Mouse (Mus musculus) liver, embryonic 14.5 days (tissue): ENCODE data around the gene Nhlrc1. TPM values are rescaled to one million over a fixed set of nuclear protein-coding genes. Genes with fewer than 3 reads are reported as not detected.

Experiments
- ATAC-seq: fragments of 200-750 bp; cut with Nextera tagmentation; 2 replicates; pipeline ENCODE4 v1.8.0; 2017; ENCODE audit warnings: moderate number of reproducible peaks, mild to moderate bottlenecking, moderate library complexity; ENCODE audit not compliant: insufficient read depth
- DNase-seq, 3 experiments: peaks; one replicate each; pipeline ENCODE4 v3.0.0-alpha.2; 2012 to 2013; ENCODE audit warnings: low read depth in 3 of 3, low spot score in 3 of 3
- H3K27ac ChIP-seq: fragments of 300-500 bp; sonication (generic); 2 replicates; pipeline ENCODE4 v1.5.1; 2014; ENCODE audit warnings: moderate library complexity, mild to moderate bottlenecking, control low read depth, inconsistent platforms
- H3K27me3 ChIP-seq: fragments of 300-500 bp; sonication (generic); 2 replicates; pipeline ENCODE4 v1.6.1; 2014; ENCODE audit warnings: mild to moderate bottlenecking, low read length, moderate library complexity; ENCODE audit not compliant: control insufficient read depth, insufficient read depth
- H3K36me3 ChIP-seq: fragments of 300-500 bp; sonication (generic); replicated peaks from 2 replicates; pipeline ENCODE4 v1.6.1; 2014; ENCODE audit warnings: low read depth; ENCODE audit not compliant: control insufficient read depth, insufficient read depth
- H3K4me1 ChIP-seq, 2 experiments: fragments of 200-500 bp in 1 of 2; fragments of 300-500 bp in 1 of 2; sonication (generic) in 1 of 2; replicated peaks; 2 replicates each; pipeline ENCODE4 v1.6.1; 2012 to 2014; ENCODE audit warnings: antibody characterized with exemption in 1 of 2, inconsistent platforms in 1 of 2, low read length in 1 of 2; ENCODE audit not compliant: control insufficient read depth in 2 of 2, insufficient read depth in 2 of 2
- H3K4me2 ChIP-seq: fragments of 300-500 bp; sonication (generic); 2 replicates; pipeline ENCODE4 v1.6.1; 2014; ENCODE audit warnings: low read depth, mild to moderate bottlenecking, control low read depth, moderate library complexity
- H3K4me3 ChIP-seq, 2 experiments: fragments of 200-500 bp in 1 of 2; fragments of 300-500 bp in 1 of 2; sonication (generic) in 1 of 2; 2 replicates each; pipeline ENCODE4 v1.5.1; 2012 to 2014; ENCODE audit warnings: low read depth in 2 of 2, low read length in 2 of 2, mild to moderate bottlenecking in 2 of 2, control low read depth in 1 of 2, inconsistent platforms in 1 of 2, moderate library complexity in 1 of 2; ENCODE audit not compliant: insufficient read depth in 1 of 2
- H3K9ac ChIP-seq: fragments of 300-500 bp; sonication (generic); replicated peaks from 2 replicates; pipeline ENCODE4 v1.6.1; 2014; ENCODE audit warnings: mild to moderate bottlenecking, control low read depth, moderate library complexity
- H3K9me3 ChIP-seq: fragments of 300-500 bp; sonication (generic); 2 replicates; pipeline ENCODE4 v1.6.1; 2016; ENCODE audit warnings: low read length, mixed read lengths; ENCODE audit not compliant: control insufficient read depth
- CTCF ChIP-seq: IDR thresholded peaks from 2 replicates; pipeline ENCODE4 v1.5.1; 2016; ENCODE audit warnings: antibody characterized with exemption, low read depth, control low read depth
- EP300 ChIP-seq: IDR thresholded peaks from 2 replicates; pipeline ENCODE4 v1.6.1; 2016; ENCODE audit warnings: antibody characterized with exemption, low read depth
- WGBS: fragments of 180-500 bp; shearing (Covaris S2); extraction: QIAGEN DNeasy Blood & Tissue Kit; methylation state at CpG from one replicate; pipeline ENCODE4 v1.1.7; 2014; ENCODE audit not compliant: insufficient replicate concordance; 5-methylcytosine and 5-hydroxymethylcytosine counted together
- polyA plus RNA-seq, 2 experiments: library from polyadenylated mRNA; depleted of rRNA in 1 of 2; stranded (reverse) in 1 of 2; unstranded in 1 of 2; fragments of >200 nt; fragmentation: Nextera tagmentation in 1 of 2; extraction: Ambion mirVana in 1 of 2; gene quantifications; 2 replicates each; pipeline versions ENCODE4 v1.2.1 to v1.2.3; 2012 to 2014

Nhlrc1 gene
- polyA plus RNA-seq, 2 experiments = 0.46 to 0.50 TPM

GRCm38 (mm10) chr13:47053971-47054370, 39.3 kb upstream of the Nhlrc1 start:
- ATAC-seq = no peak
- Histone ChIP-seq H3K9me3 (no peaks in the 10 kb centered on the region), H3K27ac (no peak overlapping the region), H3K9ac (no peak overlapping the region), H3K36me3 (no peaks in the 10 kb centered on the region), H3K4me3 (no peak overlapping the region), H3K27me3 (no peaks in the 10 kb centered on the region), H3K4me1 (no peaks in the 10 kb centered on the region), H3K4me2 (no peak overlapping the region)
- TF ChIP-seq CTCF (no peak), EP300 (no peak)
- DNase-seq = no peak
- 72% methylated on average over 10 of the region's 10 CpGs for WGBS

GRCm38 (mm10) chr13:47050009-47050408, 35.4 kb upstream of the Nhlrc1 start:
- DNase-seq (no peak), ATAC-seq (no peak)
- Histone ChIP-seq H3K4me3 (no peak overlapping the region), H3K27ac (no peak overlapping the region), H3K4me1 (no peaks in the 10 kb centered on the region), H3K27me3 (no peaks in the 10 kb centered on the region), H3K9me3 (no peaks in the 10 kb centered on the region), H3K4me2 (no peak overlapping the region), H3K36me3 (no peaks in the 10 kb centered on the region), H3K9ac (no peak overlapping the region)
- TF ChIP-seq CTCF (no peak), EP300 (no peak)
- 58% methylated on average over 4 of the region's 4 CpGs for WGBS

- no peak overlapping the region for H3K27ac ChIP-seq
- H3K4me1 ChIP-seq = no peaks in the 10 kb centered on the region
- no peak overlapping the region for H3K4me2 ChIP-seq
- no peaks in the 10 kb centered on the region for H3K36me3 ChIP-seq
- no peak overlapping the region for H3K4me3 ChIP-seq
- H3K9ac ChIP-seq = no peak overlapping the region
- TF ChIP-seq EP300 (no peak), CTCF (no peak)
- WGBS = 79% methylated on average over 4 of the region's 4 CpGs
- ATAC-seq = no peak
- no peaks in the 10 kb centered on the region for H3K9me3 ChIP-seq
- DNase-seq = no peak
- H3K27me3 ChIP-seq = no peaks in the 10 kb centered on the region; the same call in 1 of the 2 replicates
Measured at GRCm38 (mm10) chr13:47047996-47048395, 33.3 kb upstream of the Nhlrc1 start.

- H3K9ac ChIP-seq = peak within 1 kb of the TSS; percentile 20
- H3K4me1 ChIP-seq = peaks cover 0 to 8% of the 10 kb centered on the region in 2 experiments; a peak in 2 of 4 replicates
- peak within 1 kb of the TSS; percentile 58 to 72 for H3K4me3 ChIP-seq
- 28% methylated on average over 10 of the region's 10 CpGs for WGBS
- no peak for TF ChIP-seq CTCF
- TF ChIP-seq EP300 = no peak
- no peak for DNase-seq
- no peaks in the 10 kb centered on the region for H3K9me3 ChIP-seq
- ATAC-seq = no peak
- H3K27ac ChIP-seq = no peak within 1 kb of the TSS
- no peaks in the 10 kb centered on the region; the same call in 1 of the 2 replicates for H3K27me3 ChIP-seq
- H3K36me3 ChIP-seq = no peaks in the 10 kb centered on the region
- H3K4me2 ChIP-seq = peak within 1 kb of the TSS; percentile 70
Measured at GRCm38 (mm10) chr13:47044617-47044947, 29.9 kb upstream of the Nhlrc1 start, which contains the start of gene Tpmt. Gene Tpmt (minus strand): TSS chr13:47044737.

- Histone ChIP-seq H3K9me3 (no peaks in the 10 kb centered on the region), H3K36me3 (no peaks in the 10 kb centered on the region), H3K4me2 (peak overlapping the region; percentile 70), H3K27me3 (no peaks in the 10 kb centered on the region; the same call in 1 of the 2 replicates), H3K27ac (no peak overlapping the region), H3K4me1 (peaks cover 0 to 8% of the 10 kb centered on the region in 2 experiments; a peak in 2 of 4 replicates), H3K9ac (peak overlapping the region; percentile 20), H3K4me3 (peak overlapping the region; percentile 58 to 72)
- ATAC-seq = peak; percentile 13
- no peak for DNase-seq
- TF ChIP-seq CTCF (no peak), EP300 (no peak)
- 2% methylated on average over 45 of the region's 45 CpGs for whole genome bisulfite sequencing
Measured at GRCm38 (mm10) chr13:47043833-47044616, 29.4 kb upstream of the Nhlrc1 start.
